Mouse (Mus musculus): ENCODE data around the gene Tsfm. TPM values are rescaled to one million over a fixed set of nuclear protein-coding genes. Genes with fewer than 3 reads are reported as not detected.
"Not testable (repeated sequence)": the region's sequence is repeated elsewhere in the genome, so short reads cannot be mapped to it uniquely, and the experiment has no call there.

The Tsfm gene
- polyA plus RNA-seq, 2 experiments, result 26.7 to 40.7 TPM

DNA sequence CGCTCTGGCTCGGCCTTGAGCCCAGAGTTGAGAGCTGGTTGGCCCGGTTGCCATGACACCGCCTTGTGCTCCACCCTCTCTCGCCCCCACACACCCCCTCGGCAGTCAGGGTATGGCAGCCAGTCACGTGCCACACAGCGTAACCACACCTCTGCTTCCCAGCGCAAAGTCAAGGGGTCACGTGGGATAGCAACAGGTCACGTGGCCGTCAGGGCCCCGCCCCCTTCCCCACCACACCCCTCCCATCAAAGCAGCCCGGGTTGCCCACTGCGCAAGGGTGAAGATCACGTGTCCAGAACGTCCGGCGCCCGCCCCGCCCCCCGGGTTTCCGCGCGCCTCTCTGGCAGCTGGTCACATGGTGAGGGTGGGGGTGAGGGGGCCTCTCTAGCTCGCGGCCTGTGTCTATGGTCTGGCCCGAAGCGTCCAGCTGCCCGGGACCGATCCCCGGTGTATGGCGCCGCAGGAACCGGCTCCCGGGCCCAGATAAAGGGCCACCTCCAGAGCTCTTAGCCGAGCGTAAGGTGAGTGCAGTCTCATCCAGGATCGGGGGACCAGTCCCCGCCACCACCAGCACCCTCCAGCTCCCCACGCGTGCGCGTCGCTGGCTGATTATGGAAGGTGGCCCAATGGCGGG is 32.7 kb upstream of the Tsfm start, which contains the start of gene Cdk4:
Cdk4 (plus strand) TSS at position 296 of the 634 bp plus-strand sequence.
- DNase-seq (ENCODE audit: low read depth in 3 of 3, low spot score in 3 of 3) (peak; percentile 92 to 94 (median 94)), ATAC-seq (ENCODE audit: insufficient read depth) (peak; percentile 90)
- Histone ChIP-seq H3K4me3 (ENCODE audit: insufficient read depth in 1 of 2, low read depth in 2 of 2, low read length in 2 of 2) (peak within 1 kb of the TSS; percentile 79 to 89), H3K9me3 (ENCODE audit: control insufficient read depth, low read length) (no peaks in the 10 kb centered on the region), H3K4me2 (ENCODE audit: low read depth) (peak within 1 kb of the TSS; percentile 93), H3K27me3 (ENCODE audit: control insufficient read depth, insufficient read depth, low read length) (peaks cover 44% of the 10 kb centered on the region), H3K36me3 (replicated peaks; ENCODE audit: control insufficient read depth, insufficient read depth, low read depth) (peaks cover 31% of the 10 kb centered on the region), H3K4me1 (replicated peaks; ENCODE audit: control insufficient read depth in 2 of 2, insufficient read depth in 2 of 2, low read length in 1 of 2) (peaks cover 8 to 14% of the 10 kb centered on the region in 2 experiments; a peak in 3 of 4 replicates), H3K27ac (peak within 1 kb of the TSS; percentile 52), H3K9ac (replicated peaks) (peak within 1 kb of the TSS; percentile 77)
- WGBS (ENCODE audit: insufficient replicate concordance), result under 1% methylated on average over 46 of the region's 46 CpGs
- TF ChIP-seq EP300 (IDR thresholded peaks at IDR 0.05; ENCODE audit: low read depth), result no peak
- no peak for TF ChIP-seq CTCF (IDR thresholded peaks at IDR 0.05; ENCODE audit: low read depth)

DNA sequence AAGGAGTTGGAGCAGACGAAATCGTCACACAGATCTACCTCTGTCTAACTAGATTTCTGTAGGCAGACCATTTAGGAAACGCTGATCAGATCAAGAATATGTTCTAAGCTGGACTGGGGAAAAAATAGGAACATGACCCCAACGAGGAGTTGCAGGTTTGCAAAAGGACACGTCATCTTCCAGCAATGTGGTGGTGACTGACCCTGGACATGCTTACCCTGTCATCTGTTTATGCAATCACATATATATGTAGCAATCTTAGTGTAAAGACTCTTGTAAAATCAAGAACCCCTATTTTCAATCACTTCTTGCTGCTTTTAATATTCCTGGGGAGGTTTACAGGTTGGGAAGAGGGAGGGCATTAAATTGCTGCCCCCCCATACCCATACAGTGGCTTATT is 31.9 kb upstream of the Tsfm start:
- peak overlapping the region; percentile 93 for H3K4me2 ChIP-seq (ENCODE audit: low read depth)
- no peak for TF ChIP-seq EP300 (IDR thresholded peaks at IDR 0.05; ENCODE audit: low read depth)
- TF ChIP-seq CTCF (IDR thresholded peaks at IDR 0.05; ENCODE audit: low read depth), result no peak
- no peak overlapping the region for H3K27ac ChIP-seq
- peaks cover 8 to 13% of the 10 kb centered on the region in 2 experiments; a peak in 3 of 4 replicates for H3K4me1 ChIP-seq (replicated peaks; ENCODE audit: control insufficient read depth in 2 of 2, insufficient read depth in 2 of 2, low read length in 1 of 2)
- H3K9me3 ChIP-seq (ENCODE audit: control insufficient read depth, low read length), result no peaks in the 10 kb centered on the region
- peaks cover 51% of the 10 kb centered on the region for H3K27me3 ChIP-seq (ENCODE audit: control insufficient read depth, insufficient read depth, low read length)
- peak overlapping the region in 1 of 2 experiments; percentile 79; a peak in 1 of 4 replicates for H3K4me3 ChIP-seq (ENCODE audit: insufficient read depth in 1 of 2, low read depth in 2 of 2, low read length in 2 of 2)
- WGBS (ENCODE audit: insufficient replicate concordance), result 49% methylated on average over 5 of the region's 5 CpGs
- H3K9ac ChIP-seq (replicated peaks), result no peak overlapping the region
- ATAC-seq (ENCODE audit: insufficient read depth) (no peak), DNase-seq (ENCODE audit: low read depth in 3 of 3, low spot score in 3 of 3) (no peak)
- H3K36me3 ChIP-seq (replicated peaks; ENCODE audit: control insufficient read depth, insufficient read depth, low read depth), result peaks cover 27% of the 10 kb centered on the region

DNA sequence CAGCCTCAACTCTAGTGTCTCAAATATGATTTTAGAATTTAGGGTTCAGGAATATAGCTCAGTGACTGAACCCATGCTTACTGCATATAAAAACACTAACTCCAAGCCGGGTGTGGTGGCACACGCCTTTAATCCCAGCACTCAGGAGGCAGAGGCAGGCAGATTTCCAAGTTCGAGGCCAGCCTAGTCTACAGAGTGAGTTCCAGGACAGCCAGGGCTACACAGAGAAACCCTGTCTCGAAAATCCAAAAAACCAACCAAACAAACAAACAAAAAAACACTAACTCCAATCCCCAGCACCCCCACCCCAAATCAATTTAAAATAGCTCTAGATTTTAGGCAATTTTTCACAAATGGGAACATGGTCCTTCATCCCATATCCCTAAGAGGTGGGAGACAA is 31.5 kb upstream of the Tsfm start:
- peaks cover 24% of the 10 kb centered on the region for H3K36me3 ChIP-seq (replicated peaks; ENCODE audit: control insufficient read depth, insufficient read depth, low read depth)
- not testable (repeated sequence) for H3K4me2 ChIP-seq (ENCODE audit: low read depth); H3K27ac ChIP-seq; ATAC-seq (ENCODE audit: insufficient read depth); H3K9me3 ChIP-seq (ENCODE audit: control insufficient read depth, low read length); DNase-seq (ENCODE audit: low read depth in 3 of 3, low spot score in 3 of 3); H3K9ac ChIP-seq (replicated peaks); H3K4me3 ChIP-seq (ENCODE audit: insufficient read depth in 1 of 2, low read depth in 2 of 2, low read length in 2 of 2)
- WGBS (ENCODE audit: insufficient replicate concordance), result 57% methylated on average over 4 of the region's 4 CpGs
- peaks cover 8 to 13% of the 10 kb centered on the region in 2 experiments; a peak in 3 of 4 replicates for H3K4me1 ChIP-seq (replicated peaks; ENCODE audit: control insufficient read depth in 2 of 2, insufficient read depth in 2 of 2, low read length in 1 of 2)
- peaks cover 54% of the 10 kb centered on the region for H3K27me3 ChIP-seq (ENCODE audit: control insufficient read depth, insufficient read depth, low read length)

DNA sequence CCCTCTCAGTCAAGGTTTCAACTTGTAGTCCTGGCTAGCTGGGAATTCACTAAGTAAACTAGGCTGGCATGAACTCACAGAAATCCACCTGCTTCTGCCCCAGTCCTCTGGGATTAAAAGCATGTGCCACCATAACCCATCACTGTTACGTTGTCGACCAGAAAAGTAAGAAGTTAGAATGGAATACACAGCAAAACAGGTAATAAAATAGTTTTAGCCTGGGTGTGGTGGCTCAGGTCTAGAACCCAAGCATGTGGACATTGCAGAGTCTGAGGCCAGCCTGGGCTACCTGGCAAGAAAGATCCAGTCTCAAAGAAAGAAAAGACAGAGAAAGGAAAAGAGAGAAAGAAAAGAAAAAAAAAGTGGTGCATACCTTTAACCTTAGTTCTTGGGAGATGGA is 30.9 kb upstream of the Tsfm start:
- ATAC-seq (ENCODE audit: insufficient read depth) (no peak), DNase-seq (ENCODE audit: low read depth in 3 of 3, low spot score in 3 of 3) (no peak)
- Histone ChIP-seq H3K27me3 (ENCODE audit: control insufficient read depth, insufficient read depth, low read length) (peaks cover 55% of the 10 kb centered on the region), H3K9me3 (ENCODE audit: control insufficient read depth, low read length) (no peaks in the 10 kb centered on the region), H3K9ac (replicated peaks) (no peak overlapping the region), H3K4me3 (ENCODE audit: insufficient read depth in 1 of 2, low read depth in 2 of 2, low read length in 2 of 2) (no peak overlapping the region), H3K36me3 (replicated peaks; ENCODE audit: control insufficient read depth, insufficient read depth, low read depth) (peaks cover 19% of the 10 kb centered on the region), H3K27ac (no peak overlapping the region), H3K4me2 (ENCODE audit: low read depth) (no peak overlapping the region), H3K4me1 (replicated peaks; ENCODE audit: control insufficient read depth in 2 of 2, insufficient read depth in 2 of 2, low read length in 1 of 2) (peaks cover 8 to 13% of the 10 kb centered on the region in 2 experiments; a peak in 3 of 4 replicates)
- TF ChIP-seq CTCF (IDR thresholded peaks at IDR 0.05; ENCODE audit: low read depth), result no peak
- TF ChIP-seq EP300 (IDR thresholded peaks at IDR 0.05; ENCODE audit: low read depth), result no peak
- 64% methylated on average over 2 of the region's 2 CpGs for WGBS (ENCODE audit: insufficient replicate concordance)

DNA sequence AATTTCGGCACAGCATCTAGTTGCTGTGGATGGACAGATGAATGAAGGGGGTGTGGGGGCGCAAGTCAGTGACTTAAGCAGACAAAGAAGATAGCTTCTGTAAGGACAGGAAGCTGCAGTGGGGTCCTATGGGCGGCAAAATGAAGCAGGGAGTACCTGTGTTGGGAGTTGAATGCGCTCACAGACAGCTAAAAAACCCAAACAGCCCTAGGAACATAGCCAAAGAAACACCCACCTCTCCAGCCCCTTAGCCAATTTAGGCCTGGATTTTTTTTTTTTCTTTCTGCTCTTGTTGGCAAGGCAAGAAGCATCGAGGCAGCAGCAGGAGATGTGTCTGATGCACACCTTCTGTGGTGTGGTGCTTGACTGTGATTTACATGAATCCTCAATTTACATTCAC is 30.4 kb upstream of the Tsfm start:
- DNase-seq (ENCODE audit: low read depth in 3 of 3, low spot score in 3 of 3) (no peak), ATAC-seq (ENCODE audit: insufficient read depth) (no peak)
- peaks cover 14% of the 10 kb centered on the region for H3K36me3 ChIP-seq (replicated peaks; ENCODE audit: control insufficient read depth, insufficient read depth, low read depth)
- TF ChIP-seq CTCF (IDR thresholded peaks at IDR 0.05; ENCODE audit: low read depth) (no peak), EP300 (IDR thresholded peaks at IDR 0.05; ENCODE audit: low read depth) (no peak)
- no peak overlapping the region for H3K27ac ChIP-seq
- H3K27me3 ChIP-seq (ENCODE audit: control insufficient read depth, insufficient read depth, low read length), result peaks cover 55% of the 10 kb centered on the region
- no peak overlapping the region for H3K4me3 ChIP-seq (ENCODE audit: insufficient read depth in 1 of 2, low read depth in 2 of 2, low read length in 2 of 2)
- H3K4me2 ChIP-seq (ENCODE audit: low read depth), result no peak overlapping the region
- H3K9ac ChIP-seq (replicated peaks), result no peak overlapping the region
- H3K4me1 ChIP-seq (replicated peaks; ENCODE audit: control insufficient read depth in 2 of 2, insufficient read depth in 2 of 2, low read length in 1 of 2), result peaks cover 8 to 13% of the 10 kb centered on the region in 2 experiments; a peak in 3 of 4 replicates
- no peaks in the 10 kb centered on the region for H3K9me3 ChIP-seq (ENCODE audit: control insufficient read depth, low read length)
- 36% methylated on average over 5 of the region's 5 CpGs for WGBS (ENCODE audit: insufficient replicate concordance)
